Comparison of ENCODE assay signal across 9 mouse cellular contexts in the genomic region with DNA sequence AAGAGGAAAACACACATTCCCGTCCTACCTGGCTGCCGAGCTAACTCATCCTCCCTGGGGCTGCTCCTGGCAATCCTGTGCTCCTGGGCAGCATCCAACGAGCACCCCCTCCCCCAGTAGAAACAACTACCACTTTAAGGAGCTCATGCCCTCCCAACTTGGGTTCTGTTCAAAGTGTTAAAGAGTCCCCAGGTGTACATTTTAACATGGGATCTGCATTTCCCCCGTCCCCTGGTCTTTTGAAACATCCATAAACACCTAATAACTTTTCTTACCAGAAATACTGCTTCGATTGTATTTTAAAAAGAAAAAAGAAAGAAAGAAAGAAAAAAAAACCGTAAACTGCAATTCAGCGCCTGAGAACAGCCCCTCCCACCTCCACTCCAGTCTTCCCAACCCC. TPM values are rescaled to one million over a fixed set of nuclear protein-coding genes. Genes with fewer than 3 reads are reported as not detected.
DNase-seq lines count a peak whose midpoint lies in the region; ATAC-seq and TF ChIP-seq lines count a peak whose summit lies in the region.
"Had no signal": no experiment of that assay in that cellular context is flagged by ENCODE, and none has a peak within 500 bp of the region (broad histone marks: within the 10 kb centered on the region; RNA-seq: fewer than 3 reads in every experiment).

No protein-coding gene starts in this region.

- no peaks in the 10 kb centered on the region for H3K36me3 ChIP-seq in lung, embryonic 14.5 days (ENCODE audit: insufficient read depth)
- H3K36me3 ChIP-seq in forebrain, embryonic 12.5 days (replicated peaks) = no peaks in the 10 kb centered on the region
- no peaks in the 10 kb centered on the region for H3K36me3 ChIP-seq in limb, embryonic 11.5 days (ENCODE audit: control insufficient read depth, insufficient read depth, low read length)
- H3K36me3 ChIP-seq in neural tube, embryonic 14.5 days (ENCODE audit: control insufficient read depth, insufficient read depth, low read length) = no peaks in the 10 kb centered on the region

- H3K9me3 ChIP-seq in lung, embryonic 14.5 days (ENCODE audit: low read depth, low read length) = no peaks in the 10 kb centered on the region
- no peaks in the 10 kb centered on the region for H3K9me3 ChIP-seq in forebrain, embryonic 12.5 days
- H3K9me3 ChIP-seq in limb, embryonic 11.5 days (ENCODE audit: control insufficient read depth, low read length) = no peaks in the 10 kb centered on the region
- no peaks in the 10 kb centered on the region for H3K9me3 ChIP-seq in neural tube, embryonic 14.5 days (ENCODE audit: control insufficient read depth, low read length)

- H3K4me3 ChIP-seq in lung, embryonic 14.5 days (ENCODE audit: low read depth, low read length) = peak overlapping the region; percentile 2; the same call in 1 of the 2 replicates
- H3K4me3 ChIP-seq in forebrain, embryonic 12.5 days (replicated peaks) = no peak overlapping the region
- no peak overlapping the region for H3K4me3 ChIP-seq in limb, embryonic 11.5 days (ENCODE audit: low read depth, low read length)
- no peak overlapping the region for H3K4me3 ChIP-seq in neural tube, embryonic 14.5 days (ENCODE audit: low read depth, low read length)

- whole genome bisulfite sequencing in lung, embryonic 14.5 days = 4% methylated on average over 7 of the region's 7 CpGs
- 4% methylated on average over 7 of the region's 7 CpGs for WGBS in forebrain, embryonic 12.5 days
- WGBS in limb, embryonic 11.5 days = 1% methylated on average over 7 of the region's 7 CpGs
- 7% methylated on average over 7 of the region's 7 CpGs for WGBS in neural tube, embryonic 14.5 days

- no peak for TF ChIP-seq CTCF in lung, embryonic 14.5 days (IDR thresholded peaks at IDR 0.05; ENCODE audit: low read depth)

- no peak for ATAC-seq in lung, embryonic 14.5 days (ENCODE audit: insufficient read depth)
- no peak for ATAC-seq in forebrain, embryonic 12.5 days (ENCODE audit: low FRiP score)
- peak; percentile 54 for ATAC-seq in limb, embryonic 11.5 days (ENCODE audit: insufficient number of reproducible peaks, low FRiP score, low TSS enrichment, low read depth)
- no peak for ATAC-seq in neural tube, embryonic 14.5 days (ENCODE audit: low read depth)

- no peaks in the 10 kb centered on the region for H3K27me3 ChIP-seq in lung, embryonic 14.5 days (ENCODE audit: insufficient read depth, low read length)
- peaks cover 57% of the 10 kb centered on the region for H3K27me3 ChIP-seq in forebrain, embryonic 12.5 days
- 0 out of 2 replicates have a peak, but pooled peaks cover 5% of the 10 kb centered on the region for H3K27me3 ChIP-seq in limb, embryonic 11.5 days (ENCODE audit: control insufficient read depth, insufficient read depth, low read length)
- no peaks in the 10 kb centered on the region; the same call in 1 of the 2 replicates for H3K27me3 ChIP-seq in neural tube, embryonic 14.5 days (ENCODE audit: control insufficient read depth, insufficient read depth, low read length)

- peak overlapping the region; percentile 54 for H3K4me2 ChIP-seq in lung, embryonic 14.5 days
- peak overlapping the region; percentile 38 for H3K4me2 ChIP-seq in forebrain, embryonic 12.5 days
- peak overlapping the region; percentile 45 for H3K4me2 ChIP-seq in limb, embryonic 11.5 days (ENCODE audit: low read depth, severe bottlenecking)
- peak overlapping the region; percentile 38; the same call in 1 of the 2 replicates for H3K4me2 ChIP-seq in neural tube, embryonic 14.5 days (ENCODE audit: low read depth, low read length)

- peak overlapping the region; percentile 29 for H3K9ac ChIP-seq in lung, embryonic 14.5 days
- no peak overlapping the region for H3K9ac ChIP-seq in forebrain, embryonic 12.5 days
- H3K9ac ChIP-seq in limb, embryonic 11.5 days (ENCODE audit: low read length) = no peak overlapping the region
- H3K9ac ChIP-seq in neural tube, embryonic 14.5 days (replicated peaks; ENCODE audit: low read depth, low read length) = no peak overlapping the region

- DNase-seq in lung, embryonic 14.5 days = no peak
- no peak for DNase-seq in lung, postnatal 10 days
- peak; percentile 36 for DNase-seq in limb, embryonic 11.5 days (ENCODE audit: low spot score)
- no peak for DNase-seq in urinary bladder, postnatal 14 days (ENCODE audit: low spot score)
- DNase-seq in right cerebral cortex, postnatal 10 days (ENCODE audit: low spot score in 2 of 2) = no peak
- DNase-seq in frontal cortex, adult 2 months (ENCODE audit: extremely low spot score in 1 of 2, low spot score in 1 of 2) = no peak

- H3K27ac ChIP-seq in lung, embryonic 14.5 days (ENCODE audit: low read depth) = no peak overlapping the region
- H3K27ac ChIP-seq in forebrain, embryonic 12.5 days = no peak overlapping the region
- H3K27ac ChIP-seq in limb, embryonic 11.5 days (replicated peaks; ENCODE audit: low read depth, low read length) = no peak overlapping the region
- no peak overlapping the region for H3K27ac ChIP-seq in neural tube, embryonic 14.5 days (ENCODE audit: low read depth, low read length)

- H3K4me1 ChIP-seq in lung, embryonic 14.5 days (ENCODE audit: insufficient read depth) = no peaks in the 10 kb centered on the region
- 0 out of 2 replicates have a peak, but pooled peaks cover 4% of the 10 kb centered on the region for H3K4me1 ChIP-seq in forebrain, embryonic 12.5 days
- H3K4me1 ChIP-seq in limb, embryonic 11.5 days (ENCODE audit: control insufficient read depth, insufficient read depth, low read length) = peaks cover 6% of the 10 kb centered on the region; the same call in 1 of the 2 replicates
- H3K4me1 ChIP-seq in neural tube, embryonic 14.5 days (ENCODE audit: control insufficient read depth, insufficient read depth, low read length) = 0 out of 2 replicates have a peak, but pooled peaks cover 5% of the 10 kb centered on the region

RNA-seq across cellular contexts. Expression of a gene that starts 35.6 kb away (rescaled TPM):
- polyA plus RNA-seq in lung, embryonic 14.5 days (2014; fragmentation: Nextera tagmentation; extraction: Ambion mirVana) = 0.19 and 0.63 TPM in 2 replicates
- 2.3 and 3.2 TPM in 2 replicates for polyA plus RNA-seq in forebrain, embryonic 12.5 days (2016; fragmentation: Nextera tagmentation; extraction: Ambion mirVana)
- polyA plus RNA-seq in limb, embryonic 11.5 days (2014; fragmentation: Nextera tagmentation; extraction: Ambion mirVana) = 2.6 and 4.1 TPM in 2 replicates
- 5.3 and 7.1 TPM in 2 replicates for polyA plus RNA-seq in neural tube, embryonic 14.5 days (2014; fragmentation: Nextera tagmentation; extraction: Ambion mirVana)
- polyA plus RNA-seq in frontal cortex, adult 2 months (2012; rRNA removed) = 33.9 and 36.3 TPM in 2 replicates

RNA-seq across cellular contexts. Expression of a gene that starts 36.5 kb away (rescaled TPM):
- polyA plus RNA-seq in lung, embryonic 14.5 days (2014; fragmentation: Nextera tagmentation; extraction: Ambion mirVana) = not detected in 2 replicates
- 0.26 and 1.6 TPM in 2 replicates for polyA plus RNA-seq in forebrain, embryonic 12.5 days (2016; fragmentation: Nextera tagmentation; extraction: Ambion mirVana)
- polyA plus RNA-seq in limb, embryonic 11.5 days (2014; fragmentation: Nextera tagmentation; extraction: Ambion mirVana) = not detected in 2 replicates
- polyA plus RNA-seq in neural tube, embryonic 14.5 days (2014; fragmentation: Nextera tagmentation; extraction: Ambion mirVana) = not detected in 2 replicates
- 0.02 TPM in 1 of 2 replicates, not detected in the other for polyA plus RNA-seq in frontal cortex, adult 2 months (2012; rRNA removed)
- polyA plus RNA-seq: cerebellum, adult 2 months had no signal
